In the genomic region with DNA sequence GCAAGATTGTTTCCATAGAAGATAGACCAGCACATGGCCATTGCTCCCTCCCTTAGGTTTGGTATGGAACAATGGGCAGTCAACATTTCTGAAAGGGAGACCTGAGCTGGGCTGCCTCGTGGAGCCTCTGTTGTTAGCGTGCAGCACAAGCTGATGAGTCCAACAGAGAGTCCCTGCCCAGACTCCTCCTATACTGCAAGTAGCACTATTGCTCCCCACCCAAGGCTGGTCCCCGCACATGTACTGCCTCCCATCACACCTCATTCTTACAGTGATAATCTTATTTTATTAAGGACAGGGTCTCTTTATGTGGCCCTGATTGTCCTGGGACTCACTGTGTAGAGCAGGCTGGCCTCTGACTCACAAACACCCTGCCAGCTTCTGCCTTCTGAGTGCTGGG, we compare ENCODE assay signal across 22 mouse cellular contexts. TPM values are rescaled to one million over a fixed set of nuclear protein-coding genes. Genes with fewer than 3 reads are reported as not detected.
"Had no signal": no experiment of that assay in that cellular context is flagged by ENCODE, and none has a peak within 500 bp of the region (broad histone marks: within the 10 kb centered on the region; RNA-seq: fewer than 3 reads in every experiment).

No protein-coding gene starts in this region.

- H3K9ac ChIP-seq: liver, embryonic 13.5 days; liver, embryonic 15.5 days; liver, postnatal 0 days; lung, embryonic 15.5 days; midbrain, embryonic 15.5 days; stomach, embryonic 15.5 days had no signal

- H3K4me3 ChIP-seq: liver, embryonic 13.5 days; liver, embryonic 15.5 days; lung, embryonic 15.5 days; megakaryocyte, embryonic 14.5 days; midbrain, embryonic 15.5 days; stomach, embryonic 15.5 days had no signal

- DNase-seq: liver, embryonic 13.5 days; liver, postnatal 0 days; lung, adult 2 months; lung, postnatal 14 days; lung, postnatal 36 days; right cerebral cortex, postnatal 14 days; thymus, adult 2 months; thymus, postnatal 36 days had no signal

- H3K4me1 ChIP-seq: liver, embryonic 13.5 days; liver, embryonic 15.5 days; lung, embryonic 15.5 days; megakaryocyte, embryonic 14.5 days; midbrain, embryonic 15.5 days; stomach, embryonic 15.5 days had no signal

- H3K36me3 ChIP-seq: liver, embryonic 13.5 days; liver, embryonic 15.5 days; lung, embryonic 15.5 days; midbrain, embryonic 15.5 days; stomach, embryonic 15.5 days had no signal

- H3K9me3 ChIP-seq: liver, embryonic 13.5 days; liver, embryonic 15.5 days; lung, embryonic 15.5 days; midbrain, embryonic 15.5 days; stomach, embryonic 15.5 days had no signal

- H3K27ac ChIP-seq: liver, embryonic 13.5 days; liver, embryonic 15.5 days; lung, embryonic 15.5 days; macrophage; midbrain, embryonic 15.5 days; stomach, embryonic 15.5 days; stomach, postnatal 0 days had no signal

- H3K4me2 ChIP-seq: liver, embryonic 13.5 days; liver, embryonic 15.5 days; lung, embryonic 15.5 days; midbrain, embryonic 11.5 days; midbrain, embryonic 15.5 days; stomach, embryonic 15.5 days had no signal

- H3K27me3 ChIP-seq: liver, embryonic 13.5 days; liver, embryonic 15.5 days; lung, embryonic 15.5 days; megakaryocyte, embryonic 14.5 days; midbrain, embryonic 15.5 days; stomach, embryonic 15.5 days had no signal

- ATAC-seq: liver, postnatal 0 days; lung, postnatal 0 days; midbrain, embryonic 15.5 days had no signal

RNA-seq across cellular contexts. Expression of a gene that starts 27.0 kb away (rescaled TPM):
- total RNA-seq: megakaryocyte progenitor cell, adult 5-6 weeks; monocyte, adult 5-6 weeks; neutrophil, adult 5-6 weeks had no signal
- polyA plus RNA-seq: liver, embryonic 13.5 days; liver, embryonic 15.5 days; liver, postnatal 0 days; macrophage; midbrain, embryonic 11.5 days; neural tube, embryonic 11.5 days; spleen, adult 2 months had no signal
